Mouse (Mus musculus) adrenal gland, adult 18-20 months (tissue): Measurements from ENCODE around the gene Cfap52. TPM values are rescaled to one million over a fixed set of nuclear protein-coding genes. Genes with fewer than 3 reads are reported as not detected.
A peak's percentile ranks its signal among the peaks of the same experiment; 100 is the strongest.

Source experiments
- DNase-seq, 2 experiments: peaks; one replicate each; pipeline ENCODE4 v3.0.0; 2021 to 2022; ENCODE audit warnings: low spot score in 2 of 2
- long read RNA-seq, 2 experiments: library from polyadenylated mRNA; stranded (forward); transcript quantifications; one replicate each; pipeline ENCODE4 v2.0.0; 2021
- total RNA-seq, 2 experiments: library from RNA; stranded (reverse); gene quantifications; 1 replicate in 1 of 2; 2 replicates in 1 of 2; pipeline ENCODE4 v1.2.3; 2021

Gene Cfap52
- not detected for total RNA-seq
- long read RNA-seq, experiment 1: 0 reads
- long read RNA-seq, experiment 2: 0 reads

DNA sequence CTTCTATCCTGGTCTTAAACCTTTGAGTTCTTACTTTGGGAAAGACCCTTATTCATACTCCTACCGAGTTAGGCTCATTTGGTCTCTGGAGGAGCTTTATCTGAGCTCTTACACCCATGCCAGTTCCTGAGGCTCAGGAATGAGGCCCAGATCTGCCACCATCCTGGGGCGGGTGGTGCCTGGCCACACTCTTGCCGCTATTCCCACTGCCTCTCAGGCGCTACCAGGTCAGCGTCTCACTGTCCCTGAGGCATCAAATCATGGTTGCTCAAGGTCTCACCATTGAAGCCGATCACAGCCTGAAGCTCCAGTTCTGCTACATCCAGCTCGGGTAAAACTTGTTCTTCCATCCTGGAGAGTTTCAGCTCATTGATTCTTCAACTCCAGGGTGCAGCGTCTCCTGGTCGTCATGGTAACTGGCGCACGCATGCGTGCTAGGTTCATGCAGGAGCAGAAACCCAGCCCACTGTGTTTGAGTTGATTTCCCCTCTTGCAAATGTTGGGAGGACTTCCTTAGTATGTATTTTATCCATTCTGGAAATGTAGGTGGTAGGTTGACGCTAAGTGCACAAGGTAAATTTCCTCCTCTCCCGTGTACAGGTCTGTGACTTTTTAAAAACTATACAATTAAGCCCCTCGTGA lies at the start of gene Cfap52:
Cfap52 (minus strand) TSS at position 410 of the 642 bp plus-strand sequence.
- peak; percentile 83 to 87 for DNase-seq

DNA sequence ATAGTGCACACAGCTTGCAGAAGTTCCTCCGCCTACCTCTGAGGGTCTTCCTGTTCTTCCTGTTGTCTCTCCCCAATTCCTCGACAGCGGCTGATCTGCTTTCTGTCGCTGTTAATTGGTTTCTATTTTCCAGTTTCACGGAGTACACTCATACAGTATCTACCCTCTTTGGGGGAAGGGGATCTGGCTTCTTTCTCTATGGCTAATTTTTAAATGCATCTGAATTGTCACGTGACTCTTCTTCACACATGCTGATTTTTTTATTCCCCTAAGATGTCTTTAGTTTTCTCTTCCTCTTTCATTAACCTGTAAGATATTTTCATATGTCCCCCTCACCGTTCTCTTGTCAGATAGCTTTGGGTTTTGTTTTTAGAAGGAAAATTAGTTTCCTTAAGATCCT lies 46.8 kb upstream of the Cfap52 start:
- no peak for DNase-seq

DNA sequence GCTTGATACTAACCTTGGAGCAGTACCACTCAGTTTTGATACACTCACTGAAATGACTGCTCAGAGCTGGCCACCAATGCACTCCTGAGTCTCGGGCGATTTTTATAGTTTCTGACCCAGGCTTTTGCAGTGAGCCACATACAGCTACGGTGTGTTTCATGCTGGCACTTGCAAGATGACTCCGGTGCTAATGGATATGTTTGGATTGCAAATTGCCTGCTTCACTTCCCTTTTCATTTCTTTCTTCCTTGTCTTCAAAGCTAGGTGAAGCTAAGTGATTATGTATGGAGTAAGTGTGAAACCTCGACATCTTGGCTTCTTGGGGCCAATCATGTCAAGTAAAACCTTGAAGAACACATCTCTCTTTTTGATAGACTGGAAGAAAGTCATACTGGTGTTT lies 43.9 kb upstream of the Cfap52 start:
- DNase-seq: no peak

DNA sequence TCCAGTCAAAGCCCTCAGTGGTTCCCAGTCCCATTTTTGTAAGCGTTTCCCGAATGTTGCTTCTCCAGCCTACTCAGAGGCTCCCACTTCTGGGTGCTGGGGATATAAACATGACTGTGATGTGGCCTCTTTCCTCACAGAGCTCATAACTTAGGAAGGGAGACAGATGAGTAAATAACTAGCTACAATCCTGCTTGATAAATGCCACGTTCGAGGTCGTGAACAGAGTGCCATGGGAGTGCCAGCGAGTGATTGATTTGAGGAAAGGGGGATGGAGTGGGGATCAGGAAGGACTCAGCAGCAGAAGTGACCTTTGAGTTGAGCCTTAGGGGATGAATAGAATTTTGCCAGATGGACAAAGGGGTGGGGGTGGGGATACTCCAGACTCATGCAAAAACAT lies 42.2 kb upstream of the Cfap52 start:
- peak in 1 of 2 experiments; percentile 6 for DNase-seq

DNA sequence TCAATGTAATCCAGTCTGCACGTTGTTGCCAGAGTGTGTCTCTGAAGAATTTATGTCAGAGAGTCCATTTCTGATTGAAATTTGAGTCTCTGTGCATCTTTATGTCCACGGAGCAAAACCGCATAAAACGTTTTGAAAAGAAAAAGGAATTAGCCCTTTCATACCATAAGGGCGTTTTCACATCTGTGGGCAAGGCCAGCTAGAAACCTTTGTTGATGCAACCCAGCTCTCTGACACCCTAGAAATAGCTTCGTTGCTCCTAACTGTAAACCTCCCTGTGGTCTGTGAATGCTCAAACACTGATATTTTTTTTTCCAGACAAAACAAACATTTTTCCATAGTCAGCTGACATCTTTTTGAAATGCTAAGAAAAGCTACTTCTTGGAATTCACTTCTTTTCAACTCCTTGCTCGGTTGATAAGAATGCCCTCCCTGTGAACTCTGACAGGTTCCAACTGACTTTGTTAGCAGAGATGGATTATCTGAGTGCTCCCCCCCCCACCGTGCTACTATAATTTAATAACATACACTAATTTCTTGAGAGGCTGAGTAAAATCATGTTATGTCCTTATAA lies 40.9 kb upstream of the Cfap52 start:
- no peak for DNase-seq

GRCm38 (mm10) chr11:68004191-68004590 lies 38.7 kb upstream of the Cfap52 start:
- DNase-seq: peak; percentile 65 to 66

GRCm38 (mm10) chr11:67999629-68000028 lies 34.2 kb upstream of the Cfap52 start:
- no peak for DNase-seq

DNA sequence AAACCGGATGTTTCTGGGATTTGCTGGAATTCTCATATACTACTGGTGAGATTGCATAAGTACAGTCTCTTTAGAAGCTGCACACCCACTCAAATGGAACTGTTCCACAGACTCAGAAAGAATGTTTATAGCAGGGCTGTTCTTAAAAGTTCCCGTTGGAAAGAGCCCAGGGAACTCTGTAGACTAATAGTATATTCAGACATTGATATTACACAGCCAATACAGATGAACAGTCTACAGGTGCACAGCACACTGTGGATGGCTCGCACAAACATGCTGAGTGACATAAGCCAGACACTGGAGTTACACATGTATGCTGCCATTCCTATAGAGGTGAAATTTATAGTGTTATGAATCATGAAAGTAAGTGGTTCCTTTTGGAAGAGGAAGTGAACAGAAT lies 33.5 kb upstream of the Cfap52 start:
- no peak for DNase-seq

GRCm38 (mm10) chr11:67995965-67996364 lies 30.5 kb upstream of the Cfap52 start:
- no peak for DNase-seq

DNA sequence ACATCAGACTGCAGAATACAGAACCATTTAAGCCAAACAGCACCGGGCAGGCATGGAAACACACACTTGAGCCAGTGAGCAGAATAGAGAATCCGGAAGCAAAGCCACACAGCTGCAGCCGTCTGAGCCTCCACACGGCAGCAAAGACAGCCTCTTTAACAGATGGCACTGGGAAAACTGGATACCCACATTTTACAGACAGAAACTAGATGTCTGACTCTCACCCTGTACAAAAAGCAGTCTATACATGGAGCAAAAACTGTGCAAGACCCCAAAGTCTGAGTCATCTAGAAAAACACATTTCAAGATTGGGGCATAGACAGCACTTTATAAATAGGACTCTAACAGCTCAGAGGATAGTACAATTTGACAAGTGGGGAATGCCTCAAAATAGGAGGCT lies 25.8 kb upstream of the Cfap52 start:
- DNase-seq: no peak

- no peak for DNase-seq
Measured at GRCm38 (mm10) chr11:67983564-67983963, 18.1 kb upstream of the Cfap52 start.

DNA sequence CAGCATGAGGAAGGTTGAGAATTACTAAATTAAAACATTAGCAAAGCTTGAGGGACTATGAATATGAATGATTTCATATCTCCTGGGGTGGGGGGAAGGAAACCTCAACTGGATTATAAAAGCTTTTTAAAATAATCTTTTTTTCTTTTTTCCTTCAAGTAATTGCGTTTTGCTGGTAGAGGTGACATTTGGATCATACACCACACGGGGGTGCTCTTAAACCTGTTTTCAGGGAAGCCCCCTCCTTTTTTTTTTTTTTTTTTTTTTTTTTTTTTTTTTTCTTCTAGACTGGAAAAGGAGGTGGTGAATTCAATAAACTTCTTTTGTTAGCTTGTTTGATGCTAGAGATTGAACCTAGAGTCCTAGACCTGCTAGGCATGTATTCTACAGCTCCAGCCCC lies 9.8 kb upstream of the Cfap52 start:
- no peak for DNase-seq

DNA sequence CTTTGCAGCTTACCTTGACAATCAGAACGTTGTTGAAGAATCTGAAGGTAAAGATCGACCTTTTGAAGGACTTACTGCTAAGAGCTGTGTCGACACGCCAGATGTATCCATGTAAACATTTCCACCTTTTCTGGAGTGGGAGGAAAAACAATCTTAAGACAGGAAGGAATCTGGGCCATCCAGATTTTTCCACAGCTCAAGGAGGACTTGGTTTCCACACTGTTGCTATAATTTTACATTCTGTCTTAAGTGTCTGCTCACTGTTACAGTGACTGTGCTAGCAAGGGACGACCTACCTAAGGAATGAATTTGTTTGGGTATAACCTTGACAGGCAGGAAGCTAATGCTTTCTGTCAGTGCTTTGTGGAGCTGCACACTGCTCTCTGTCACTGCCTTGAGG lies 7.8 kb upstream of the Cfap52 start:
- no peak for DNase-seq

DNA sequence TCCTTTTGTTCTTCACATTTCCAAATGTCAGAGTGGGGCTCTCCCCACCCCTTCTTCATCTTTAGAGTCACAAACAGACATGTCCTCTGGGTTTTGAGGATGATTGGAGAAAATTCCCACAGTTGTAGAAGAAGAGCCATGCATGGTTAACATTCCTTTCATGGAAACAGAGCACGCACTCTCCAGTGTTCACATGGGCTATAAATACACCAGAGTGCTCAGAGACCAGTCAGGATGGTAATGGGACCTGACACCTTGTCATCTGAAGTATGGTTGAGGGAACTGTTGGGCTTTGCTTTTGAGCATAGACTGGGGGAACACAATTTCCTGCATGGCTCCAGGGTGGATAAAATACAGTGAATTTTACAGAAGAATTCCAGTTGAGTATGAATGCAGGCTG lies 7.2 kb upstream of the Cfap52 start:
- DNase-seq: no peak

DNA sequence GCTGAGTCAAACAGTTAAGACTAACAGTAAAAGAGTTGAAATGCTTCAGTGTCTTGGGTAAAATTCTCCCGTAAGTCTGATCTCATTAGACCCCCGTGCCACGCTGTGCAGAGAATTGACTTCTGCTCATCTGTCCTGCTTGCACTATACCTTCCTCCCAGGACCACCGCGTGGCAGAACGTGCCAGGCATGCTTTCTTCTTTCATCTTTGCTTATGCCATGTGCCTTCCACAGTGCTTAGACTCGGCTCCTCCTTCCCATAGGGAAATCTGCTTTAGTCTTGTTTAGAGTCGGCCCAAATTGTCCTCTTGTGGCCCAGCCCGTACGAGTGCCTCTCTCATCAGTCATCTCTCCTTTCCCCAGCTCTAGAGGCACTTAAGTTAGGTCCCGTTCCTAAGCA lies 2.4 kb upstream of the Cfap52 start:
- DNase-seq: no peak

- DNase-seq: peak; percentile 97 to 98
Measured at GRCm38 (mm10) chr11:67965905-67966878, 741 bp upstream of the Cfap52 start, which contains the start of gene Stx8. Stx8 (plus strand) TSS chr11:67966193.

DNA sequence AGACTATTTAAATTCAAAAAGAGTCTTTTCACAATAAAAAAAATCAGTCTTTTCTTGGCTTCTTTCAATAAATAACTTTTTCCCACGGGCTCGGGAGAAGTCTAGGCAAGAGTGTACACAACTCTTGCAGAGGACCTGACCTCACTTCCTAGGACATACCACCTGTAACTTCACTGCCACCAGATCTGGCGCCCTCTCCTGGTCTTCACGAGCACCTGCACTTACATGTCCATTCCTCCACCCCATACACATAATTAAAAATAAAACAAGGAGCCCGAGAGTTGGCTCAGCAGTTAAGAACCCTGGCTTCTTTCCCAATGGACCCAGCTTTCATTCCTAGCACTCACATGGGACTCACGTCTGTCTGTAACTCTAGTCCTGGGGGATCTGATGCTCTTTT lies 1.3 kb downstream of the Cfap52 start:
- DNase-seq: no peak

- no peak for DNase-seq
Measured at GRCm38 (mm10) chr11:67954413-67954812, 11.0 kb downstream of the Cfap52 start.

GRCm38 (mm10) chr11:67953604-67954003 lies 11.8 kb downstream of the Cfap52 start:
- DNase-seq: no peak

- DNase-seq: no peak
Measured at GRCm38 (mm10) chr11:67949475-67949874, 16.0 kb downstream of the Cfap52 start.

GRCm38 (mm10) chr11:67948229-67948628 lies 17.2 kb downstream of the Cfap52 start:
- DNase-seq: no peak

GRCm38 (mm10) chr11:67932156-67932555 lies 33.3 kb downstream of the Cfap52 start:
- DNase-seq: no peak
